Mouse (Mus musculus) heart, postnatal 0 days (tissue): ENCODE data around the gene Tor3a. TPM values are rescaled to one million over a fixed set of nuclear protein-coding genes. Genes with fewer than 3 reads are reported as not detected.

Experiments
- ATAC-seq: fragments of 200-750 bp; cut with Nextera tagmentation; 2 replicates; pipeline ENCODE4 v1.8.0; 2017; ENCODE audit warnings: low read depth, moderate number of reproducible peaks, moderate library complexity; ENCODE audit not compliant: insufficient read depth
- DNase-seq: peaks from one replicate; pipeline ENCODE4 v3.0.0-alpha.2; 2016; ENCODE audit warnings: low spot score
- H3K27ac ChIP-seq: fragments of 300-500 bp; sonication (generic); 2 replicates; pipeline ENCODE4 v1.5.1; 2014; ENCODE audit warnings: low read depth, mild to moderate bottlenecking
- H3K27me3 ChIP-seq: fragments of 300-500 bp; sonication (generic); 2 replicates; pipeline ENCODE4 v1.6.1; 2014; ENCODE audit warnings: low read length, mixed read lengths; ENCODE audit not compliant: control insufficient read depth, insufficient read depth
- H3K36me3 ChIP-seq: fragments of 300-500 bp; sonication (generic); replicated peaks from 2 replicates; pipeline ENCODE4 v1.6.1; 2014; ENCODE audit warnings: low read length, mixed read lengths; ENCODE audit not compliant: control insufficient read depth, insufficient read depth
- H3K4me1 ChIP-seq: fragments of 300-500 bp; sonication (generic); 2 replicates; pipeline ENCODE4 v1.6.1; 2014; ENCODE audit warnings: antibody characterized with exemption; ENCODE audit not compliant: control insufficient read depth, insufficient read depth
- H3K4me2 ChIP-seq: fragments of 300-500 bp; sonication (generic); 2 replicates; pipeline ENCODE4 v1.6.1; 2014; ENCODE audit warnings: low read depth, mild to moderate bottlenecking, low read length, moderate library complexity
- H3K4me3 ChIP-seq: fragments of 300-500 bp; sonication (generic); 2 replicates; pipeline ENCODE4 v1.5.1; 2014; ENCODE audit warnings: low read depth, low read length
- H3K9ac ChIP-seq: fragments of 300-500 bp; sonication (generic); replicated peaks from 2 replicates; pipeline ENCODE4 v1.6.1; 2014; ENCODE audit warnings: low read depth, low read length, mixed read lengths
- H3K9me3 ChIP-seq: fragments of 300-500 bp; sonication (generic); replicated peaks from 2 replicates; pipeline ENCODE4 v1.6.1; 2016; ENCODE audit warnings: low read length; ENCODE audit not compliant: control insufficient read depth
- CTCF ChIP-seq: IDR thresholded peaks from 2 replicates; pipeline ENCODE4 v1.5.1; 2016; ENCODE audit warnings: antibody characterized with exemption, control low read depth, low read depth
- EP300 ChIP-seq: IDR thresholded peaks from 2 replicates; pipeline ENCODE4 v1.6.1; 2016; ENCODE audit warnings: antibody characterized with exemption, low read depth
- WGBS: fragments of 180-500 bp; shearing (Covaris S2); extraction: QIAGEN DNeasy Blood & Tissue Kit; methylation state at CpG from one replicate; pipeline ENCODE4 v1.1.7; 2014; 5-methylcytosine and 5-hydroxymethylcytosine counted together
- polyA plus RNA-seq: library from polyadenylated mRNA; unstranded; fragments of >200 nt; fragmentation: Nextera tagmentation; extraction: Ambion mirVana; gene quantifications from 2 replicates; pipeline ENCODE4 v1.2.1, GENCODE M21; 2015
- total RNA-seq: library from RNA; depleted of rRNA; stranded (reverse); fragments of >200 nt; gene quantifications from 2 replicates; pipeline ENCODE4 v1.2.3, GENCODE M21; 2014; ENCODE audit warnings: low replicate concordance

Gene Tor3a
- total and polyA plus RNA-seq, 2 experiments from 2014 or later: 7.1 to 59.8 TPM

DNA sequence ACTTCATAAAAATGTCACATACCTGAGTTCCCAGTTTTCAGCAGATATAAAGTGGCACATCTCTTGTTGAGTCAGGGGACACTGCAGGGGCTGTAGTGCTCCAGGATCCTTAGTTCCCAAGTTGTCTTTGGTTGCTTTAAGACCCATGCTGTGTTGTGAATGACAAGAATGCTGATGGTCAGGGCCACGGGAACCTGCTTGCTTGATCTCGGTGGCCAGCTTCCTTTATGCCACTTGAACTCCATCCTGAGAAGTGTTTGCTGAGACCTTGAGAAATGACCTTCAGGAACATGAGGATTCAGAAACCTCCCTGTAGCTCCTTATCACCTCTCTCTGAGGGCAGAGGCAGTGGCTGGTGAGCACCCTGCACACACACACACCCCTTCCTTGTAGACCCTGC is 25.5 kb downstream of the Tor3a start:
- Histone ChIP-seq H3K4me1 (peaks cover 2% of the 10 kb centered on the region; the same call in 1 of the 2 replicates), H3K4me3 (no peak overlapping the region), H3K9me3 (no peaks in the 10 kb centered on the region), H3K27ac (no peak overlapping the region), H3K36me3 (peaks cover 21% of the 10 kb centered on the region), H3K4me2 (no peak overlapping the region), H3K9ac (no peak overlapping the region), H3K27me3 (no peaks in the 10 kb centered on the region)
- ATAC-seq: no peak
- no peak for TF ChIP-seq EP300
- TF ChIP-seq CTCF: no peak
- WGBS: 11% methylated on average over 2 of the region's 2 CpGs
- DNase-seq: no peak

DNA sequence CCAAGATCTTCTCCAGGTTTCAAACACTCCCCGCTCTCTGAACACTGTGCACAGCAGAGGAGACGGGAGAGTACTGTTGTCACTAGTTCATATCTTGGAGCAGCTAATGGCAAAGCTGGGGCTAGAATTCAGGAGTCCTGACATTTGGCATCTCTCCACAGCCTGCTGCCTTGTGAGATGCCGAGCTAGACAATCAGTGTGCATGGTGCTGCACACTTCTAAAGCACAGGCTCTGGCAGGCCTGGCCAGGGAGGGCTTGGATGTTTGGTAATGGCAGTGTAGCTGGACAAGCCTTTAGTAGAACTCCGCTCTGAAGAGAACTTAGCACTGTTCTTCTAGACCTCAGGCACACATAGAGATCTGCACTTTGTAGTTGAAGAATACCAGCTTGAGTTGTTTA is 28.2 kb downstream of the Tor3a start:
- Histone ChIP-seq H3K4me1 (peaks cover 2% of the 10 kb centered on the region; the same call in 1 of the 2 replicates), H3K36me3 (peaks cover 35% of the 10 kb centered on the region), H3K27ac (no peak overlapping the region), H3K4me3 (no peak overlapping the region), H3K4me2 (no peak overlapping the region), H3K9me3 (no peaks in the 10 kb centered on the region), H3K9ac (no peak overlapping the region), H3K27me3 (no peaks in the 10 kb centered on the region)
- DNase-seq (no peak), ATAC-seq (no peak)
- 65% methylated on average over 4 of the region's 4 CpGs for WGBS
- TF ChIP-seq CTCF (no peak), EP300 (no peak)

DNA sequence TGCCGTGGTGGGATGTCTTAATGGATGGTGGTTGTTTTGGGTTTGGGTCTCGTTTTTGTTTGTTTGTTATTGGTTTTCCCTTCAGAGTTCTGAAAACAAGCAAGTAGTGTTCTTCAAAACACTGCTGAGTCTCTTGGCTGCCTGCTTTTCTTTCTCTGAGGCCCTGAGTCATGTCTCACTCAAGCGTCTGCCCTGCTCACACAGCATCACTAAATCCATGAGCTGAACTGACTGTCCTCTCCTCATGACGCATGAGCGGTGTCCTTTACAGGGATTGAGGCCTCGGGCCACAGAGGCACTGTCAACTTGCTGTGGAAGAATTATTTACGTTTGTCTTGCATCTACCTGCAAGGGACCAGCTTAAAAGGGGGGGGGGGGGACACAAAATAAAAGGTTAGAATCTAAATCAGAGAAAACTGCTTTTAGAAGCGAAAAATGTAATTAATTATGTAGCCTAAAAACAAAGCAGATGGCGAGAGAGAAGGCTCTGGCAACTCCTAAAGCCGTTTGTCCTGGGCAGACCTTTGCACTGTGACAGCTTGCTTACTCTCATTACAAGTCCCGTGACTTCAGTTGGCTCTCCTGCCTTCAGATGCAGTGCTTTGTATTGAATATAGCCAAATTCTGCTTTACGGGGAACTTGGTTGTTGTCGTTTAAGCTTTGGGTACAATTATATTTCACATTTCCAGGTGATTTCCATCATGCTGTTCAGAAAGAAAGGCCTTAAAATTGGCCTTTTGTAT is 29.2 kb downstream of the Tor3a start:
- no peak for DNase-seq
- Histone ChIP-seq H3K4me1 (peaks cover 2% of the 10 kb centered on the region; the same call in 1 of the 2 replicates), H3K9ac (no peak overlapping the region), H3K27ac (no peak overlapping the region), H3K4me3 (no peak overlapping the region), H3K9me3 (no peaks in the 10 kb centered on the region), H3K36me3 (peaks cover 39% of the 10 kb centered on the region), H3K4me2 (no peak overlapping the region), H3K27me3 (no peaks in the 10 kb centered on the region)
- WGBS: 85% methylated on average over 13 of the region's 13 CpGs
- ATAC-seq: no peak
- TF ChIP-seq CTCF (no peak), EP300 (no peak)

DNA sequence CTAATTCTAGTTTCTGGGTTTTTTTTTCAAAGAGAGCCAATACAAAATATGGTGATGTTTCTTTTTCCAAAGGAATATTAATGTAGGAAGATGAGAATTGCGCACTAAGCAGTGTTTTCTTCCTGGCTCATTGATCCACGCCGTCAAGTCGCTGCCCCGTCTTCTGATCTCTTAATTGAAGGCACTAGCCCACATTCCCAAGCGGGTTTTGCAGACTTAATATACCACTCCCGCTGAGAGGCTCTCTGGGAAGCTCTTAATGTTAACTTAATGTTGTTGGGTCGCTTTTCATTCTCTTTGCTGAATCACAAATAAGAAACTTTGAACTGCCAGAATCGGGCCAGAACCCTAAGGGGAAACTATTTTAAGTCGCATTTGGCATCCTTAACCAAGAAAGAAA is 30.1 kb downstream of the Tor3a start:
- Histone ChIP-seq H3K9me3 (no peaks in the 10 kb centered on the region), H3K4me3 (no peak overlapping the region), H3K27ac (no peak overlapping the region), H3K4me2 (no peak overlapping the region), H3K27me3 (no peaks in the 10 kb centered on the region), H3K36me3 (peaks cover 48% of the 10 kb centered on the region), H3K4me1 (peaks cover 2% of the 10 kb centered on the region; the same call in 1 of the 2 replicates), H3K9ac (no peak overlapping the region)
- ATAC-seq (no peak), DNase-seq (no peak)
- WGBS: 89% methylated on average over 10 of the region's 10 CpGs
- no peak for TF ChIP-seq EP300
- TF ChIP-seq CTCF: no peak

DNA sequence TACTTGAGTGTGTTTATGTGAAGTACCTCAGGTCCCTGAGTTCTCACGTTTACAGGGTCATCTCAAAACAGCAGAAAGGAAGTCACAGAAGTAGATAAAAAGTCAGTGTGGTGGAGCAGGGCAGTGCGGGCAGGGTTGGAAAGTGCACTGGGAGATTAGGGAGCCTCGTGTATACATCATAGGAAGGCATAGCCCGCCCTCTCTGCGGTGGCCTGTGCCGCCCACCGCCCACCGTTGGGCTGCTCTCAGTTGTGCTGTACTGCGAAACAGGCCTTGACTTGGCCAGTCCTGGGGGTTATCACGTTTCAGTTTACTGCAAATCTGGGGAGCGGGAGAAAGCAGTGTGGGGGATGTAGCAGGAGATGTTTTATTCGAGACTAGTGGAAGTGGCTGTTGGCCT is 31.3 kb downstream of the Tor3a start:
- H3K4me1 ChIP-seq: peaks cover 2% of the 10 kb centered on the region; the same call in 1 of the 2 replicates
- H3K4me3 ChIP-seq: no peak overlapping the region
- ATAC-seq (no peak), DNase-seq (no peak)
- TF ChIP-seq CTCF (no peak), EP300 (no peak)
- WGBS: 66% methylated on average over 12 of the region's 12 CpGs
- peaks cover 55% of the 10 kb centered on the region for H3K36me3 ChIP-seq
- H3K27me3 ChIP-seq: no peaks in the 10 kb centered on the region
- no peak overlapping the region for H3K9ac ChIP-seq
- no peaks in the 10 kb centered on the region for H3K9me3 ChIP-seq
- no peak overlapping the region for H3K4me2 ChIP-seq
- no peak overlapping the region for H3K27ac ChIP-seq

DNA sequence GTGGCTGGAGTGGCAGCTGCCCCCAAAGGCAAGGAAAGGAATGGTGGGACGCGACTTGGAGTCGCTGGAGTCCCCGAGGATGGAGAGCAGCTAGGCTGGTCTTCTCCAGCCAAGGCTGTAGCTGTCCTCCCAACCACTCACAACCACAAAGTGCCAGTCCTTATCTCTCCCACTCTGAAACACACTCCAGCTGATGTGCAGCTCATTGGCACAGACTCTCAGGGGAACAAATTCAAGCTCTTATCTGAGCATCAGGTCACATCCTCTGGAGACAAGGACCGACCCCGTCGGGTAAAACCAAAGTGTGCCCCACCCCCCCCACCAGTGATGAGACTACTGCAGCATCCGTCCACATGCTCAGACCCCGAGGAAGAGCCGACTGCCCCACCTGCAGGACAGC is 32.3 kb downstream of the Tor3a start:
- DNase-seq (no peak), ATAC-seq (no peak)
- no peak overlapping the region for H3K9ac ChIP-seq
- H3K4me3 ChIP-seq: no peak overlapping the region
- H3K36me3 ChIP-seq: peaks cover 60% of the 10 kb centered on the region
- TF ChIP-seq CTCF: no peak
- no peak for TF ChIP-seq EP300
- H3K27ac ChIP-seq: no peak overlapping the region
- no peak overlapping the region for H3K4me2 ChIP-seq
- H3K9me3 ChIP-seq: no peaks in the 10 kb centered on the region
- no peaks in the 10 kb centered on the region for H3K27me3 ChIP-seq
- WGBS: 65% methylated on average over 10 of the region's 10 CpGs
- peaks cover 2% of the 10 kb centered on the region; the same call in 1 of the 2 replicates for H3K4me1 ChIP-seq
